Mouse (Mus musculus) G1E (cell line): Measurements from ENCODE around the gene Vmn1r59. TPM values are rescaled to one million over a fixed set of nuclear protein-coding genes. Genes with fewer than 3 reads are reported as not detected.
"Not testable (repeated sequence)": the region's sequence is repeated elsewhere in the genome, so short reads cannot be mapped to it uniquely, and the experiment has no call there.

Source experiments
- ATAC-seq: 2 replicates; pipeline ENCODE4 v1.8.0; 2016; ENCODE audit warnings: mild to moderate bottlenecking; ENCODE audit not compliant: insufficient number of reproducible peaks, poor library complexity, low FRiP score, severe bottlenecking; ENCODE audit errors: extremely low read depth
- DNase-seq: peaks from one replicate; pipeline ENCODE4 v3.0.0; 2012; ENCODE audit warnings: low spot score
- H3K27me3 ChIP-seq: 2 replicates; pipeline ENCODE4 v1.6.1; 2012; ENCODE audit warnings: mild to moderate bottlenecking, low read length, inconsistent platforms; ENCODE audit not compliant: insufficient read depth
- H3K36me3 ChIP-seq: replicated peaks from 2 replicates; pipeline ENCODE3; 2012; ENCODE audit warnings: mild to moderate bottlenecking, inconsistent platforms
- H3K4me1 ChIP-seq: 2 replicates; pipeline ENCODE4 v1.6.1; 2012; ENCODE audit warnings: low read depth, low read length, inconsistent platforms, mixed read lengths; ENCODE audit not compliant: insufficient read depth
- H3K4me3 ChIP-seq: 2 replicates; pipeline ENCODE4 v1.5.1; 2012; ENCODE audit warnings: low read depth, mild to moderate bottlenecking, inconsistent platforms, low read length, moderate library complexity, mixed read lengths
- H3K9me3 ChIP-seq: replicated peaks from 2 replicates; pipeline ENCODE4 v1.6.1; 2012; ENCODE audit warnings: inconsistent platforms
- CTCF ChIP-seq: IDR thresholded peaks from 2 replicates; pipeline ENCODE4 v1.5.1; 2012; ENCODE audit warnings: low read depth, low read length, inconsistent platforms, mixed read lengths
- GATA1 ChIP-seq: IDR thresholded peaks from 2 replicates; pipeline ENCODE4 v1.6.1; 2012; ENCODE audit warnings: borderline replicate concordance, low read length, inconsistent platforms, mixed read lengths
- GATA2 ChIP-seq: IDR thresholded peaks from 2 replicates; pipeline ENCODE4 v1.6.1; 2012; ENCODE audit warnings: low read depth, low read length, inconsistent platforms, borderline replicate concordance
- POLR2AphosphoS5 ChIP-seq: IDR thresholded peaks from 2 replicates; pipeline ENCODE4 v1.6.1; 2012; ENCODE audit warnings: low read depth, low read length, inconsistent platforms; ENCODE audit not compliant: insufficient replicate concordance
- TAL1 ChIP-seq: conservative IDR thresholded peaks from 2 replicates; pipeline ENCODE4 v1.6.1; 2012; ENCODE audit warnings: low read depth, low read length, inconsistent platforms, mixed read lengths
- polyA plus RNA-seq: library from polyadenylated mRNA; stranded (reverse); fragments of >175 nt; gene quantifications from 2 replicates; pipeline ENCODE4 v1.2.3, GENCODE M21; 2012
- total RNA-seq, 2 experiments: library from RNA; stranded (forward) in 1 of 2; stranded (reverse) in 1 of 2; fragments of 200-1000 nt in 1 of 2; fragments of >200 nt in 1 of 2; fragmentation: Nextera tagmentation in 1 of 2; gene quantifications; 2 replicates each; pipeline ENCODE4 v1.2.3; 2014 to 2017

The Vmn1r59 gene
- total RNA-seq (2014; fragmentation: Nextera tagmentation) (not detected in 2 replicates), total RNA-seq (2017) (0.29 and 0.33 TPM in 2 replicates), polyA plus RNA-seq (not detected in 2 replicates)

DNA sequence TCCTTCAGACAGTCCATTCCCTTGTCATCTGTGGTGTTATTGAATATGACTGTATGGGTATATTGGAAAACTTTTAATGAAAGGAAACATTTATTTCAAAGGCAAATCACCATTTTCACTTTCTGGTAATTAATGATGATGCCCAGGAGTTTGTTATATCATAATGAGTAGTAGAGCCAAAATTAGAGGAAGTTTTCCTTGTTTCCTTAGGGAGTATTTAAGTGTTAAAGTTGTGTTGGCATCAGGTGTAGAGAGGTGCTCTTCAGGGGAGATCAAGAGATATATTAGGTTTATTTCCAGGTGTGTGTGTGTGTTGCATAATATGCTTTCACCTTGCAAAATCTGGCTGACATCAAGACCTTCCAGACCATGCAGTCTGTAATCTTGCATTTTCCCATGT lies at the start of gene Vmn1r59:
TSS of gene Vmn1r59 (minus strand) at position 101 of the 400 bp plus-strand sequence.
- Histone ChIP-seq H3K9me3 (no peaks in the 10 kb centered on the region), H3K4me3 (no peak within 1 kb of the TSS), H3K36me3 (no peaks in the 10 kb centered on the region), H3K27me3 (no peaks in the 10 kb centered on the region), H3K4me1 (no peaks in the 10 kb centered on the region)
- TF ChIP-seq TAL1, result no peak
- TF ChIP-seq GATA2, result no peak
- TF ChIP-seq GATA1, result no peak
- TF ChIP-seq CTCF, result no peak
- no peak for TF ChIP-seq POLR2AphosphoS5
- ATAC-seq (no peak), DNase-seq (no peak)

DNA sequence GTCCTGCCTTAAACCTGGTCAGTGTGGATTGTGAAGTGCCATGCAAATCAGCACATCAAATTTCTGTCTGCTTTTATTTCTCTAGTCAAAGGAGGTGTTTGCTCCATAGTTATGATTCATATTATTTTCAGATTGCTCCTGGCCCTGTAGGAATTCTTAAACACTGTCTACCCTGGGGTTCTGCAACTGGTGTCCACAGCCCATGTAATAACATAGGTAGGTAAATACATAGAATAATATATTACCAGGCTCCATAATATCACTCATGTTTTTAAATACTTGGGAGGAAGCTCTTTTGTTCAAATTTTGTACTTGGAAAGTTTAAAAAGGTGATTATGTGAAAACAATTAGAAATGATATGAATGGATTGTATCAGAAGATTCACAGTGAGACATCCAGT lies 37.3 kb upstream of the Vmn1r59 start, which contains the start of gene Vmn2r28:
TSS of gene Vmn2r28 (minus strand) at position 101 of the 400 bp plus-strand sequence.
- DNase-seq, H3K36me3 ChIP-seq, H3K4me1 ChIP-seq, H3K27me3 ChIP-seq, H3K9me3 ChIP-seq, ATAC-seq, H3K4me3 ChIP-seq: not testable (repeated sequence)

DNA sequence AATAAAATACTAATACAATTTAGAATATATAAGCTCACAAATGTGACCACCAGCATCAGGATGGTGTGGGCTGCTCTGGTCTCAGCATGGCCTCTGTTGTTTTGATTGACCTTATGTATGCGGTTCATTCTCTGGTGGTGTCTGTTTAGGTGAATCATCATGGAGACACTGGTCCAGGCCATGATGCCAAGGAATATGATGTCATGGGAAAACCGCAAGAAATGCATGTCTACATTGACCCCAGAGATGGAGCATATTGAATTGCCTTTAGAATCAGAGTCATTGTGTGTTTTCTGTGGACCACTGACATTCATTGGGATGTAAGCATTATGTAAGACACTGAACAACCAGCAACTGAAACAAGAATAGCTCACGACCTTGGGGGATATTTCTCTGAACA lies 2.6 kb downstream of the Vmn1r59 start:
- H3K27me3 ChIP-seq, DNase-seq, H3K4me3 ChIP-seq, H3K9me3 ChIP-seq, H3K36me3 ChIP-seq, ATAC-seq, H3K4me1 ChIP-seq: not testable (repeated sequence)

DNA sequence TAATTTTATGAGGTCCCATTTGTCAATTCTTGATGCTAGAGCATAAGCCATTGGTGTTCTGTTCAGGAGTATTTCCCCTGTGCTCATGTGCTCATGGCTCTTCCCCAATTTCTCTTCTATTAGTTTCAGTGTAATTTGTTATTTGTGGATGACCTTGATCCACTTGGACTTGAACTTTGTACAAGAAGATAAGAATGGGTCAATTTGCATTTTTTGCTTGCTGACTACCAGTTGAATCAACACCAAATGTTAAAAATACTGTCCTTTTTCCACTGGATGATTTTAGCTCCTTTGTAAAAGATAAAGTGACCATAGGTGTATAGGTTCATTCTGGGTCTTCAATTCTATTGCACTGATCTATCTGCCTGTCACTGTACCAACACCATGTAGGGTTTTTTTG lies 7.9 kb downstream of the Vmn1r59 start:
- no peaks in the 10 kb centered on the region for H3K36me3 ChIP-seq
- no peak for TF ChIP-seq POLR2AphosphoS5
- no peak for TF ChIP-seq TAL1
- TF ChIP-seq CTCF, result no peak
- no peak for TF ChIP-seq GATA1
- TF ChIP-seq GATA2, result no peak
- no peaks in the 10 kb centered on the region for H3K9me3 ChIP-seq

DNA sequence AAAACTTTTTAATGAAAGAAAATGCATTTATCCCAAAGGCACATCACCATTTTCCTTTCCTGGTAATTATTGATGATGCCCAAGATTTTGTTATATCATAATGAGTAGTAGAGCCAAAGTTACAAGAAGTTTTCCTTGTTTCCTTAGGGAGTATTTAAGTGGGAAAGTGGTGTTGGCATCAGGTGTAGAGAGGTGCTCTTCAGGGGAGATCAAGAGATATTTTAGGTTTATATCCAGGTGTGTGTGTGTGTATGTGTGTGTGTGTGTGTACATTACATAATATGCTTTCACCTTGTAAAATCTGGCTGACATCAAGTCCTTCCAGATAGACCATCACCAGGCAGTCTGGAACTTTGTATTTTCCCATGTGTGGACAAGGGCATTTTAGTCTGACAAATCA lies 43.3 kb downstream of the Vmn1r59 start, which contains the start of gene Vmn1r58:
TSS of gene Vmn1r58 (minus strand) at position 101 of the 400 bp plus-strand sequence.
- not testable (repeated sequence) for H3K9me3 ChIP-seq, ATAC-seq, H3K36me3 ChIP-seq

More for the DNA sequence above, 7.9 kb downstream of the Vmn1r59 start:
- ATAC-seq (no peak), DNase-seq (no peak)
- Histone ChIP-seq H3K4me1 (no peaks in the 10 kb centered on the region), H3K27me3 (no peaks in the 10 kb centered on the region), H3K4me3 (no peak overlapping the region)

DNA sequence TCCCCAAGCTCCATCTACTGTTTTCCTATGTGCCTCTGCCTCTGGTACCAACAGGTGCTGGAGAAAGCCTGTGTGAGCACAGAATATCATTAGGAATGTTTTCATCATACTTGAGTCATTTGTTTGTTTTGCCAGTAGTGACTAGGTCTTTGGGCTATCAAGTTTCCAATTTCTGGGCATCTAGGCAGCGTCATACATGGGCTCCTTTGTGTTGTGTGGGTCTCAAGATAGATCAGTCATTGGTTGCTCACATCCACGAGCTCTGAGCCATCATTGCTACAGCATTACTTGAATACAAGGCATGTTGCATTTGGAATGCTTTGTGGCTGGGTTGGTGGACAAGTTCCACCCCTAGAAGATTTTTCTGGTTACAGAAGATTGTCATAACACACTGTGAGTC lies 50.4 kb downstream of the Vmn1r59 start:
- no peak for ATAC-seq
- Histone ChIP-seq H3K9me3 (no peaks in the 10 kb centered on the region), H3K4me3 (no peak overlapping the region), H3K36me3 (no peaks in the 10 kb centered on the region), H3K4me1 (no peaks in the 10 kb centered on the region), H3K27me3 (no peaks in the 10 kb centered on the region)
- no peak for DNase-seq
- no peak for TF ChIP-seq POLR2AphosphoS5

More for the DNA sequence above, 43.3 kb downstream of the Vmn1r59 start, which contains the start of gene Vmn1r58:
- H3K4me3 ChIP-seq, H3K27me3 ChIP-seq, DNase-seq, H3K4me1 ChIP-seq: not testable (repeated sequence)

Other genes with a start within 250 kb of the Vmn1r59 start
- gene Vmn1r57, start 238.3 kb downstream of the Vmn1r59 start, total RNA-seq (2014; fragmentation: Nextera tagmentation), result not detected in 2 replicates
- gene Vmn1r57, start 238.3 kb downstream of the Vmn1r59 start, total RNA-seq (2017), result 0.05 TPM in 1 of 2 replicates, not detected in the other
- gene Vmn1r57, start 238.3 kb downstream of the Vmn1r59 start, polyA plus RNA-seq, result not detected in 2 replicates
- not detected in 2 replicates for gene Gm5065, start 106.2 kb downstream of the Vmn1r59 start, total RNA-seq (2014; fragmentation: Nextera tagmentation)
- not detected in 2 replicates for gene Gm5065, start 106.2 kb downstream of the Vmn1r59 start, total RNA-seq (2017)
- gene Gm5065, start 106.2 kb downstream of the Vmn1r59 start, polyA plus RNA-seq, result not detected in 2 replicates
- not detected in 2 replicates for gene Nlrp2, start 105.7 kb downstream of the Vmn1r59 start, total RNA-seq (2014; fragmentation: Nextera tagmentation)
- 0.05 TPM in 1 of 2 replicates, not detected in the other for gene Nlrp2, start 105.7 kb downstream of the Vmn1r59 start, total RNA-seq (2017)
- gene Nlrp2, start 105.7 kb downstream of the Vmn1r59 start, polyA plus RNA-seq, result not detected in 2 replicates
- not detected in 2 replicates for gene Vmn1r58, start 43.4 kb downstream of the Vmn1r59 start, total RNA-seq (2014; fragmentation: Nextera tagmentation)
- 0.06 and 0.11 TPM in 2 replicates for gene Vmn1r58, start 43.4 kb downstream of the Vmn1r59 start, total RNA-seq (2017)
- not detected in 2 replicates for gene Vmn1r58, start 43.4 kb downstream of the Vmn1r59 start, polyA plus RNA-seq
- not detected in 2 replicates for gene Vmn2r28, start 37.2 kb upstream of the Vmn1r59 start, total RNA-seq (2014; fragmentation: Nextera tagmentation)
- 0.06 and 0.16 TPM in 2 replicates for gene Vmn2r28, start 37.2 kb upstream of the Vmn1r59 start, total RNA-seq (2017)
- not detected in 2 replicates for gene Vmn2r28, start 37.2 kb upstream of the Vmn1r59 start, polyA plus RNA-seq
- gene Vmn1r60, start 90.5 kb upstream of the Vmn1r59 start, total RNA-seq (2014; fragmentation: Nextera tagmentation), result not detected in 2 replicates
- 0.23 and 0.44 TPM in 2 replicates for gene Vmn1r60, start 90.5 kb upstream of the Vmn1r59 start, total RNA-seq (2017)
- gene Vmn1r60, start 90.5 kb upstream of the Vmn1r59 start, polyA plus RNA-seq, result not detected in 2 replicates
- not detected in 2 replicates for gene Vmn1r61, start 156.5 kb upstream of the Vmn1r59 start, total RNA-seq (2014; fragmentation: Nextera tagmentation)
- 0.11 and 0.17 TPM in 2 replicates for gene Vmn1r61, start 156.5 kb upstream of the Vmn1r59 start, total RNA-seq (2017)
- gene Vmn1r61, start 156.5 kb upstream of the Vmn1r59 start, polyA plus RNA-seq, result not detected in 2 replicates
- gene Vmn1r62, start 216.9 kb upstream of the Vmn1r59 start, total RNA-seq (2014; fragmentation: Nextera tagmentation), result not detected in 2 replicates
- gene Vmn1r62, start 216.9 kb upstream of the Vmn1r59 start, total RNA-seq (2017), result 0.06 and 0.16 TPM in 2 replicates
- not detected in 2 replicates for gene Vmn1r62, start 216.9 kb upstream of the Vmn1r59 start, polyA plus RNA-seq